Mouse (Mus musculus) liver, embryonic 16.5 days (tissue): ENCODE results near the gene Pifo. TPM values are rescaled to one million over a fixed set of nuclear protein-coding genes. Genes with fewer than 3 reads are reported as not detected.

Source experiments
- ATAC-seq: fragments of 200-750 bp; cut with Nextera tagmentation; 2 replicates; pipeline ENCODE4 v1.8.0; 2017; ENCODE audit warnings: low read depth, mild to moderate bottlenecking, moderate number of reproducible peaks, moderate library complexity
- H3K27ac ChIP-seq: fragments of 300-500 bp; sonication (generic); 2 replicates; pipeline ENCODE4 v1.5.1; 2014; ENCODE audit warnings: mild to moderate bottlenecking, low read length
- H3K27me3 ChIP-seq: fragments of 300-500 bp; sonication (generic); 2 replicates; pipeline ENCODE4 v1.6.1; 2014; ENCODE audit warnings: low read depth, low read length, mixed read lengths; ENCODE audit not compliant: control insufficient read depth, insufficient read depth
- H3K36me3 ChIP-seq: fragments of 300-500 bp; sonication (generic); 2 replicates; pipeline ENCODE4 v1.6.1; 2014; ENCODE audit warnings: mild to moderate bottlenecking; ENCODE audit not compliant: control insufficient read depth, insufficient read depth
- H3K4me1 ChIP-seq: fragments of 300-500 bp; sonication (generic); 2 replicates; pipeline ENCODE4 v1.6.1; 2014; ENCODE audit warnings: low read depth, low read length, mixed read lengths; ENCODE audit not compliant: control insufficient read depth
- H3K4me2 ChIP-seq: fragments of 300-500 bp; sonication (generic); 2 replicates; pipeline ENCODE4 v1.6.1; 2014; ENCODE audit warnings: low read depth, low read length, mixed read lengths
- H3K4me3 ChIP-seq: fragments of 300-500 bp; sonication (generic); 2 replicates; pipeline ENCODE4 v1.5.1; 2014; ENCODE audit warnings: low read depth, mild to moderate bottlenecking, low read length
- H3K9ac ChIP-seq: fragments of 300-500 bp; sonication (generic); 2 replicates; pipeline ENCODE4 v1.6.1; 2014; ENCODE audit warnings: low read depth, low read length
- H3K9me3 ChIP-seq: fragments of 300-500 bp; sonication (generic); replicated peaks from 2 replicates; pipeline ENCODE4 v1.6.1; 2016; ENCODE audit warnings: low read length; ENCODE audit not compliant: control insufficient read depth
- WGBS: fragments of 180-500 bp; shearing (Covaris S2); extraction: QIAGEN DNeasy Blood & Tissue Kit; methylation state at CpG from one replicate; pipeline ENCODE4 v1.1.7; 2014; ENCODE audit not compliant: insufficient replicate concordance; 5-methylcytosine and 5-hydroxymethylcytosine counted together
- polyA plus RNA-seq: library from polyadenylated mRNA; unstranded; fragments of >200 nt; fragmentation: Nextera tagmentation; extraction: Ambion mirVana; gene quantifications from 2 replicates; pipeline ENCODE4 v1.2.1, GENCODE M21; 2015

The Pifo gene
- polyA plus RNA-seq, 1 experiment from 2014 or later: not detected

DNA sequence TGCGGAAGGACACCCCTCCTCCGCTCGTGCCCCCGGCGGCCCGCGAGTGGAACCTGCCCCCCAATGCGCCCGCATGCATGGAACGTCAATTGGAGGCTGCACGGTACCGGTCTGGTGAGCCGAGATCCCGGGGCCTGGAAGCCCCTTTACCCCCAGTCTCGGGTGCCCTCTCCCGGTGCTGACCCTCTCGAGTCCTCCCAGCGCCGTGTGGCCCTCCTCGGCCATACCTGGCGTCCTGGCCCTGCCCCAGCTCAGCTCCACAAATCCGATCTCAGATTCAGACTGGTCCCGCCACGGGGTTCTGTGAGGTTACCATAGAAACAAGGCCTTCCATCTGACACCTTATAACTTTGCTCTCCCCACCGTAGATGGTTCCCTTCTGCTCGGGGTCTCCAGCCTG lies 54.9 kb downstream of the Pifo start:
- no peaks in the 10 kb centered on the region for H3K27me3 ChIP-seq
- H3K4me3 ChIP-seq: peak overlapping the region; percentile 94
- peak overlapping the region; percentile 92 for H3K4me2 ChIP-seq
- no peaks in the 10 kb centered on the region for H3K9me3 ChIP-seq
- H3K27ac ChIP-seq: peak overlapping the region; percentile 66
- WGBS: under 1% methylated on average over 26 of the region's 26 CpGs
- peak; percentile 22 for ATAC-seq
- H3K4me1 ChIP-seq: peaks cover 16% of the 10 kb centered on the region
- peaks cover 29% of the 10 kb centered on the region for H3K36me3 ChIP-seq
- H3K9ac ChIP-seq: peak overlapping the region; percentile 82

DNA sequence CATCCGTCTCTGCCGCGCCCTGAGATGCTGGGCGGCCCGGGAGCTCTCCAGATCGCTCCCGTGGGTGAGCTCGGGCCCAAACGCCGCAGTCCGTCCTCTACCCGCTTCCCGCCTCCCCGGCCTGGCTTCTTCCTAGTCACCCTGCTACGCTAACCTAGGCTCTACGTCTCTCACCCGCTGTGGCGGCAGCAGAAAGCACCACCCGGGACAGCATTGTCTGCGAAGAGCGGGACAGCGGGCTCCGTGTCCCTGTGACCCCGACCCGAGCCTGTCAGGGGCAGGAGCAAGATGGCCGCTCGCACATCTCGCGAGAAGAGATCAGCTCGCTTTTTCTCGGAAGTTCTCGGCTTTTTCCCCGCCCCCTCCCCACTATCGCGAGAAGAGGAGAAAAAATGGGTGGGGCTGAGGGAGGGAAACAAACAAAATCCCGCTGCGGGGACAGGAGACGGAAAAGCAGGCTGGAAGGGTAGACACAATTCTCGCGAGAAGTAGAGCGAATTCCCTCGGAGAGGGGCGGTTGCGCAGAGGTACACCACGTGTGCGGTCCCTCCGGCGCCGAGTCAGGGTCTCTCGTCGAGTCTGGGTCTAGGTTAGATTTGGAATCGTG lies 55.4 kb downstream of the Pifo start, which contains the start of gene Wdr77:
Wdr77 (plus strand) TSS at position 396 of the 607 bp plus-strand sequence.
- Histone ChIP-seq H3K4me2 (peak within 1 kb of the TSS; percentile 92), H3K27me3 (no peaks in the 10 kb centered on the region), H3K36me3 (peaks cover 30% of the 10 kb centered on the region), H3K4me3 (peak within 1 kb of the TSS; percentile 94), H3K9ac (peak within 1 kb of the TSS; percentile 94), H3K4me1 (peaks cover 16% of the 10 kb centered on the region), H3K27ac (peak within 1 kb of the TSS; percentile 93), H3K9me3 (no peaks in the 10 kb centered on the region)
- ATAC-seq: peak; percentile 94
- WGBS: under 1% methylated on average over 52 of the region's 52 CpGs

- no peak for ATAC-seq
- Histone ChIP-seq H3K9ac (peak overlapping the region; percentile 94), H3K4me1 (peaks cover 16% of the 10 kb centered on the region), H3K27ac (peak overlapping the region; percentile 93), H3K9me3 (no peaks in the 10 kb centered on the region), H3K4me3 (peak overlapping the region; percentile 94), H3K27me3 (no peaks in the 10 kb centered on the region), H3K36me3 (peaks cover 31% of the 10 kb centered on the region), H3K4me2 (peak overlapping the region; percentile 77)
- WGBS: 29% methylated on average over 5 of the region's 5 CpGs
Measured at GRCm38 (mm10) chr3:105958204-105958603, 56.2 kb downstream of the Pifo start.

- ATAC-seq: no peak
- H3K27me3 ChIP-seq: no peaks in the 10 kb centered on the region
- H3K27ac ChIP-seq: no peak overlapping the region
- peaks cover 16% of the 10 kb centered on the region for H3K4me1 ChIP-seq
- no peak overlapping the region for H3K9ac ChIP-seq
- 76% methylated on average over 1 of the region's 1 CpGs for WGBS
- no peaks in the 10 kb centered on the region for H3K9me3 ChIP-seq
- H3K4me3 ChIP-seq: no peak overlapping the region
- peak overlapping the region; percentile 77; the same call in 1 of the 2 replicates for H3K4me2 ChIP-seq
- H3K36me3 ChIP-seq: peaks cover 34% of the 10 kb centered on the region
Measured at GRCm38 (mm10) chr3:105957235-105957634, 57.2 kb downstream of the Pifo start.

DNA sequence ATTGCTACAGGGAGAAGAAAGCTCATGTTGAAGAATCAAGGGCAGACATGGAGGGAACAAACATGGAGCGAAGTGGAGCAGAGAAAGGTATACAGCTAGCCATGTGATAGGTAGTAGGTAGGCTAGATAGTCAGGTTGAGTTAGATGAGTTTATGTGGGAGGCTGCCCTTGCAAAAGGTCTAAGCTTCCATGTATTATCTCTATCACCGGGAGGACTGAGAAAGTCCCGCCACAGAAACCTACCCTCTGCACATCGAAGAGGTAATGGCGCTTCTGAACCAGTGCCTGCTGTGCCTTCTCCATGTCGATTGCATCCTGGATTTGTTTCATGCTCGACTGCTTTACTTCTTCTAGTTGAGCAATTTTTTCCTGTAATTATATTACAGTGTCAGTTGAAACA lies 63.1 kb downstream of the Pifo start:
- 87% methylated on average over 7 of the region's 7 CpGs for WGBS
- H3K36me3 ChIP-seq: peaks cover 60% of the 10 kb centered on the region
- no peak overlapping the region for H3K27ac ChIP-seq
- no peaks in the 10 kb centered on the region for H3K9me3 ChIP-seq
- no peaks in the 10 kb centered on the region for H3K27me3 ChIP-seq
- no peak overlapping the region for H3K4me2 ChIP-seq
- no peaks in the 10 kb centered on the region; the same call in 1 of the 2 replicates for H3K4me1 ChIP-seq
- H3K4me3 ChIP-seq: no peak overlapping the region
- ATAC-seq: no peak
- H3K9ac ChIP-seq: no peak overlapping the region

Other genes starting within 250 kb of the Pifo start
- gene Rap1a, start 213.3 kb downstream of the Pifo start, polyA plus RNA-seq: 98.9 and 102 TPM in 2 replicates
- 0.48 and 0.77 TPM in 2 replicates for gene Adora3, start 143.8 kb downstream of the Pifo start, polyA plus RNA-seq
- gene Tmigd3, start 143.7 kb downstream of the Pifo start, polyA plus RNA-seq: not detected in 2 replicates
- gene I830077J02Rik, start 82.0 kb downstream of the Pifo start, polyA plus RNA-seq: 2.4 and 2.9 TPM in 2 replicates
- gene Wdr77, start 55.3 kb downstream of the Pifo start, polyA plus RNA-seq: 35.1 and 35.9 TPM in 2 replicates
- 287 and 311 TPM in 2 replicates for gene Atp5f1, start 54.5 kb downstream of the Pifo start, polyA plus RNA-seq
- 0.48 and 0.79 TPM in 2 replicates for gene Ovgp1, start 40.9 kb downstream of the Pifo start, polyA plus RNA-seq
- gene Chil5, start 18.2 kb upstream of the Pifo start, polyA plus RNA-seq: 0.21 TPM in 1 of 2 replicates, not detected in the other
- gene Chia1, start 98.6 kb upstream of the Pifo start, polyA plus RNA-seq: not detected in 2 replicates
- 26.9 and 37.6 TPM in 2 replicates for gene Chil3, start 152.9 kb upstream of the Pifo start, polyA plus RNA-seq
- not detected in 2 replicates for gene Chil4, start 204.9 kb upstream of the Pifo start, polyA plus RNA-seq